Mouse (Mus musculus) ovary, adult 10 weeks (tissue): ENCODE data around the gene Marc1. TPM values are rescaled to one million over a fixed set of nuclear protein-coding genes. Genes with fewer than 3 reads are reported as not detected.

Experiments
- polyA plus RNA-seq: library from polyadenylated mRNA; stranded (reverse); fragments of 350-450 nt; fragmentation: Illumina TruSeq; extraction: RNeasy Lipid Tissue Mini Kit (QIAGEN cat#74804); gene quantifications from one replicate; pipeline ENCODE4 v1.2.3, GENCODE M21; 2014

Marc1 gene
- 0.40 TPM for polyA plus RNA-seq

GRCm38 (mm10) chr1:184810780-184811575 lies at the start of gene Marc1:
Marc1 (minus strand) TSS chr1:184811313.

GRCm38 (mm10) chr1:184846092-184846750 lies 35.1 kb upstream of the Marc1 start, which contains the start of gene Marc2:
Marc2 (minus strand) TSS chr1:184846451.

Other genes starting within 250 kb of the Marc1 start
- gene Hlx, start 78.7 kb downstream of the Marc1 start, polyA plus RNA-seq, result not detected
- 104 TPM for gene Marc2, start 35.1 kb upstream of the Marc1 start, polyA plus RNA-seq
- 75.1 TPM for gene C130074G19Rik, start 71.9 kb upstream of the Marc1 start, polyA plus RNA-seq
- gene Mark1, start 188.3 kb upstream of the Marc1 start, polyA plus RNA-seq, result 154 TPM